Mouse (Mus musculus) lung, postnatal 10 days (tissue): ENCODE measurements around the gene Gid4.
A peak's percentile ranks its signal among the peaks of the same experiment; 100 is the strongest.
"Not testable (repeated sequence)": the region's sequence is repeated elsewhere in the genome, so short reads cannot be mapped to it uniquely, and the experiment has no call there.

Experiments
- DNase-seq: peaks from one replicate; pipeline ENCODE4 v3.0.0; 2021

Gid4 gene

GRCm38 (mm10) chr11:60435133-60435532 is 18.2 kb downstream of the Gid4 start:
- no peak for DNase-seq

GRCm38 (mm10) chr11:60436618-60437017 is 19.7 kb downstream of the Gid4 start:
- DNase-seq = no peak

DNA sequence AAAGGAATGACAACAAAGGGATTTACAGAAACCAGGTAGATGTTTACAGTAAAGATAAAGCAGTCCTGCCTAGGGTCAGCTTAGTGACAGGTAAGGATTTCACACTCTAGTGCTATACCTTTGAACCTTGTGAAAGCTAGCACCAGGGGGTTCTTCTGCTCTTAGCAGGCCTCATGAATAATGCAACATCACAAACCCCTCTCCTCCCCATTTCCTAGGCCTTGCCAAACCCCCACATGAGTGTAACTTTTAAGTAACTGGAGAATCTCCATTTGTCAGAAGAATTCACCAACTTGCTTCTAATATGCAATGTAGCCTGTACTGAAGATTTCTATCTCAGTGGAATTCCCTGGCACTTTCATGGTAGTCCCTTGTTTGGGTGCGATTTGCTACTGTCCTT is 22.7 kb downstream of the Gid4 start:
- DNase-seq = not testable (repeated sequence)

DNA sequence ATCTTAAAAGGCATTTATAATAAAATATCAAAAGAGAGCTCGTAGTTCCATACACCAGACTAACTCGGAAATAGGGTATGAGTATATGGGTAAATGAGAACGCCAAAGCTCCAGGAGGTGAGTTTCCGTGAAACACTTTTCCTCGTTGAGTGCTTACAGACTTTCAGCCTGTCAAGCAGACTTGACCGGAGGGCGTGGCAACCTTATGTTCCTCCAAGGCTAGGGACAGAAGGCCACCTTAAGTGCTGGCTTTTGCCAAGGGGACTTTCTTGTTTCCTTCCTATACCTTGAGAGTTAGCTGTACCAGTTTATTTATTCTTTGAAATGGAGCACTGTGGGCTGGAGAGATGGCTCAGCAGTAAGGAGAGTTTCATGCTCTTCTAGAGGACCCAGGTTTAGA is 23.2 kb downstream of the Gid4 start:
- DNase-seq = no peak

GRCm38 (mm10) chr11:60442896-60443295 is 26.0 kb downstream of the Gid4 start:
- no peak for DNase-seq

DNA sequence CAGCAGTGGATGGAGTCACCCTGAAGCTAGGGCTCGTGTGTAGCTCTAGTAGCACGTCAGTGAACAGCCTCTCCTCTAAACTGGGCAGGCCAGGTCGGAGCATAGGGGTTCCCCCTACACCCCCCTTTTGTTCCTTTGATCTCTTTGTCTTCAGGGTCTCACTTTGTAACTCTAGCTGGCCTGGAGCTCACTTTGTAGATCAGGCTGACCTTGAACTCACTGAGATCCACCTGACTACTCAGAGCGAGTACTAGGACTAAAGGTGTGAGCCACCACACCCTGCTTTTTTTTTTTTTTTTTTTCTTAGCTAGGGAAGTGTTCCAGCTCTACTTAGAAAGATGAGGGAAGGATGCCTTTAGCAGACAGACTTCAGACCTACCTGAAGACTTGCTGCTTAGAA is 27.1 kb downstream of the Gid4 start:
- no peak for DNase-seq

- peak; percentile 95 for DNase-seq
These were observed 37.3 kb downstream of the Gid4 start, which contains the start of gene Drg2 for GRCm38 (mm10) chr11:60454080-60454744. Gene Drg2, plus strand, starts transcription at chr11:60454591.

- DNase-seq = no peak
These were observed 37.8 kb downstream of the Gid4 start for GRCm38 (mm10) chr11:60454745-60455087.

GRCm38 (mm10) chr11:60457973-60458372 is 41.0 kb downstream of the Gid4 start:
- DNase-seq = no peak

DNA sequence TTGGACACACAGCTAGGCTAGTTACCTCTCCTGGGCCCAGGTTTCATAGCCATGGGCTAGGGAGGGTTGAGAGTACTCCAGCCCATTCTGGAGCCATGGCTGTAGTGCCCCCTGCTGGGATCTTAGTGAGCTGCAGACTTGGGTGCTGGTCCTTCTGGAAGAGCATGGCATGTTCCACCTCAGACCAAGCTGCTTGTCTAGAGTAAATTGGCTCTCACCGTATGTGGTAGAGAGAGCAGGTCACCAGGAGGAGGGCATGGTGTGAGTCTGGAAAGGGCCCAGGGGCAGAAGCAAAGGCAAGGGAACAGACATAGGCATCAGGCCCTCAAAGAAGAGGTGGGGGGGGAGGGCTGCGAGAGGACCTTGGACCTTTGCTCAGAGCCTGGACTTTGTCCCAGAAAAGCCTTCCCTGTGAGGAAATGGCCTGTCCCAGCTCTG is 49.0 kb downstream of the Gid4 start:
- peak; percentile 49 for DNase-seq

GRCm38 (mm10) chr11:60469039-60469438 is 52.1 kb downstream of the Gid4 start, which contains the start of gene Myo15:
Gene Myo15, plus strand, starts transcription at chr11:60469339.
- DNase-seq = no peak

DNA sequence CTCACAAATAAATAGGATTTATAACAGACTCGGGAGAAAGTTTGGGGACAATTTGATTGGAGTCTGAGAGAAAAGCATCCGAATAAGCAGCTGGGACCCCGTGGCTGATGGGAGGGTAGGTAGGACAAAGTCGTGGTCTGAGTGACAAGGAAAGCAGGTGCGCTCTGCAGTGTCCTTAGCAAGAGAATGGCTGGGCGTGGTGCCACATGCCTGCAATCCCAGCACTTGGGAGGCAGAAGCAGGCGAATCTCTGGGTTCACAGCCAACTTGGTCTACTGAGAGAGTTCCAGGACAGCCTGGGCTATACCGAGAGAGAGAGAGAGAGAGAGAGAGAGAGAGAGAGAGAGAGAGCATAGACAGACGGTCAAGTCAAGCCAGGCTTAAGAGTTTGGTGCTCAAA is 53.8 kb downstream of the Gid4 start:
- DNase-seq = no peak

DNA sequence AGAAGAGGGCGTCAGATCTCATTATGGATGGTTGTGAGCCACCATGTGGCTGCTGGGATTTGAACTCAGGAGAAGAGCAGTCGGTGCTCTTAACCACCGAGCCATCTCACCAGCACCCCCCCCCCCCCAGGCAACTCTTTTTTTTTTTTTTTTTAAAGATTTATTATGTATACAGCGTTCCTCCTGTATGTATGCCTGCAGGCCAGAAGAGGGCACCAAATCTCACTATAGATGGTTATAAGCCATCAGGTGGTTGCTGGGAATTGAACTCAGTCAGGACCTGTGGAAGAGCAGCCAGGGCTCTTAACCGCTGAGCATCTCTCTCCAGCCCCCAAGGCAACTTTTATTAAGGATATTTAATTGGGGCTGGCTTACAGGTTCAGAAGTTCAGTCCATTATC is 57.6 kb downstream of the Gid4 start:
- no peak for DNase-seq

- DNase-seq = no peak
These were observed 58.9 kb downstream of the Gid4 start for GRCm38 (mm10) chr11:60475668-60476362.

- peak; percentile 80 for DNase-seq
These were observed 61.2 kb downstream of the Gid4 start for GRCm38 (mm10) chr11:60478121-60478520.

DNA sequence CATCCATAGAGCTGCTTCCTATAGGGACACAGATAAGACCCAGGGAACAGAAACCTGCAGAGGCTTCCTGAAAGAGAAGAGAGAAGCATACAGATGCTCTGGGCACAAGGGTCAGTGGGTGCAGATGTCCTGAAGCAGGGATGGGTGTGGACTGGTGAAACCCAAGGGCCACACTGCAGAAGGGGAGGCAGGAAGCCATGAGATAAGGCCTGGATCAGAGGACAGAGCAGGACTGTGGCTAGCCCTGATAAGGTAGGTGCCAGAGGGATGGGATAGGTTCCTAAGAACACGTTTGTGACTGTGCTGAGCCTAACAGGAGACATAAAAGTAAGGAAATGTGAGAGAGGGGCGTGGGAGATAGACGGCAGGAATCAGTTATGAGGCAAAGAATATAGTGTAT is 69.3 kb downstream of the Gid4 start:
- no peak for DNase-seq

DNA sequence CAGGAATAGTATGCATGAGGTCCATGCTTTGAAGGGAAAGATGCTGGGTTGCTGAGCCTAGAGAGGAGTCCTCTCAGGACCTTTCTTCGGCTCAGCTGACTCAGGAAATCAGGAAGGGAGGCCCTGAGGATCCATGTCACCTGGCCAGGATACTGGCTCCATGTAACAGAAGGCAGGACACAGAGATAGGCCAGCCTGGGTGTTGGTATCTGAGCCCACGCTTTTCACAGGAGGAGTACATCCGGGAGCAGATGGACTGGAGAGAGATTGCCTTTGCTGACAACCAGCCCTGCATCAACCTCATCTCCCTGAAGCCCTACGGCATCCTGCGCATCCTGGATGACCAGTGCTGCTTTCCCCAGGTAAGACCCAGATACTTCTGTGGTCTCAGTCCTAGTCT is 75.8 kb downstream of the Gid4 start:
- no peak for DNase-seq

DNA sequence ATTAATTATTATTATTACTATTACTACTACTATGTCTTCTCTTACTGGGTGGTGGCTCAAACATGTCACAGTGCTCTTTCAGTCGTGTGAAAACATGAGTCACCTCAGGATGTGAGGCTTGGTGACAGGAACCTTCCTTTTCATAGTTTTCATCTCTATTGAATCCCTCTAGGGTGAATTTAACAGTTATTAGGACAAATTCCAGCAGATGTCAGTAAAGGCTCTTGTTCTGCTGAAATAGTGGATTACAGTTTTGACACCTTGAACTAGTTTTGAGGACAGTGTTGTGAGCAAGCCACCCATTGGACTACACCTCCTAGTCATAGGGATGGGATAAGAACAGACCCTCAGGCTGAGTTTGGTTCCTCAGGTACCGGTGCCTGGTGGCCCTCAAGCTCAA is 78.7 kb downstream of the Gid4 start:
- no peak for DNase-seq
